Mouse (Mus musculus) neural tube, embryonic 11.5 days (tissue): Measurements from ENCODE around the gene Prpsap2. TPM values are rescaled to one million over a fixed set of nuclear protein-coding genes. Genes with fewer than 3 reads are reported as not detected.
"Not testable (repeated sequence)": the region's sequence is repeated elsewhere in the genome, so short reads cannot be mapped to it uniquely, and the experiment has no call there.

Experiments
- ATAC-seq: fragments of 200-750 bp; cut with Nextera tagmentation; 2 replicates; pipeline ENCODE4 v1.8.0; 2017; ENCODE audit warnings: moderate number of reproducible peaks, mild to moderate bottlenecking, moderate TSS enrichment, moderate library complexity; ENCODE audit not compliant: insufficient read depth, low FRiP score, low TSS enrichment
- DNase-seq: peaks from one replicate; pipeline ENCODE4 v3.0.0-alpha.2; 2015; ENCODE audit warnings: low spot score
- H3K27ac ChIP-seq: fragments of 300-500 bp; sonication (generic); 2 replicates; pipeline ENCODE4 v1.5.1; 2014; ENCODE audit warnings: low read depth, mild to moderate bottlenecking, low read length
- H3K27me3 ChIP-seq: fragments of 300-500 bp; sonication (generic); 2 replicates; pipeline ENCODE4 v1.6.1; 2014; ENCODE audit warnings: mild to moderate bottlenecking, low read length, mixed read lengths; ENCODE audit not compliant: control insufficient read depth, insufficient read depth
- H3K36me3 ChIP-seq: fragments of 300-500 bp; sonication (generic); 2 replicates; pipeline ENCODE4 v1.6.1; 2014; ENCODE audit warnings: mild to moderate bottlenecking, low read length, moderate library complexity, mixed read lengths; ENCODE audit not compliant: control insufficient read depth, insufficient read depth
- H3K4me1 ChIP-seq: fragments of 300-500 bp; sonication (generic); 2 replicates; pipeline ENCODE4 v1.6.1; 2014; ENCODE audit warnings: low read length, mixed read lengths; ENCODE audit not compliant: control insufficient read depth, insufficient read depth
- H3K4me2 ChIP-seq: fragments of 300-500 bp; sonication (generic); 2 replicates; pipeline ENCODE4 v1.6.1; 2014; ENCODE audit warnings: low read depth, mild to moderate bottlenecking, moderate library complexity
- H3K4me3 ChIP-seq: fragments of 300-500 bp; sonication (generic); 2 replicates; pipeline ENCODE4 v1.5.1; 2014; ENCODE audit warnings: low read depth, low read length
- H3K9ac ChIP-seq: fragments of 300-500 bp; sonication (generic); 2 replicates; pipeline ENCODE4 v1.6.1; 2014; ENCODE audit warnings: mild to moderate bottlenecking, low read length
- H3K9me3 ChIP-seq: fragments of 300-500 bp; sonication (generic); 2 replicates; pipeline ENCODE4 v1.6.1; 2016; ENCODE audit warnings: low read length; ENCODE audit not compliant: control insufficient read depth
- WGBS: fragments of 180-500 bp; shearing (Covaris S2); extraction: QIAGEN DNeasy Blood & Tissue Kit; methylation state at CpG from one replicate; pipeline ENCODE4 v1.1.7; 2014; 5-methylcytosine and 5-hydroxymethylcytosine counted together
- polyA plus RNA-seq: library from polyadenylated mRNA; unstranded; fragments of >200 nt; fragmentation: Nextera tagmentation; extraction: Ambion mirVana; gene quantifications from 2 replicates; pipeline ENCODE4 v1.2.1, GENCODE M21; 2014

Gene Prpsap2
- 35.3 and 36.1 TPM in 2 replicates for polyA plus RNA-seq

- WGBS = under 1% methylated on average over 51 of the region's 51 CpGs
- Histone ChIP-seq H3K27me3 (no peaks in the 10 kb centered on the region), H3K4me1 (peaks cover 6% of the 10 kb centered on the region; the same call in 1 of the 2 replicates), H3K4me3 (peak within 1 kb of the TSS; percentile 55), H3K9me3 (no peaks in the 10 kb centered on the region), H3K9ac (peak within 1 kb of the TSS; percentile 79), H3K36me3 (no peaks in the 10 kb centered on the region), H3K4me2 (peak within 1 kb of the TSS; percentile 43), H3K27ac (peak within 1 kb of the TSS; percentile 76)
- peak; percentile 99 for DNase-seq
- ATAC-seq = peak; percentile 87
Observed at GRCm38 (mm10) chr11:61761584-61762407, at the start of gene Prpsap2. Gene Prpsap2 (minus strand): TSS chr11:61762088.

- no peaks in the 10 kb centered on the region for H3K9me3 ChIP-seq
- ATAC-seq (no peak), DNase-seq (peak; percentile 18)
- no peaks in the 10 kb centered on the region for H3K27me3 ChIP-seq
- no peak overlapping the region for H3K4me3 ChIP-seq
- 31% methylated on average over 4 of the region's 4 CpGs for WGBS
- no peak overlapping the region for H3K4me2 ChIP-seq
- H3K27ac ChIP-seq = no peak overlapping the region
- H3K9ac ChIP-seq = no peak overlapping the region
- no peaks in the 10 kb centered on the region for H3K4me1 ChIP-seq
- peaks cover 2% of the 10 kb centered on the region; the same call in 1 of the 2 replicates for H3K36me3 ChIP-seq
Observed at GRCm38 (mm10) chr11:61809793-61810192, 47.9 kb upstream of the Prpsap2 start.

DNA sequence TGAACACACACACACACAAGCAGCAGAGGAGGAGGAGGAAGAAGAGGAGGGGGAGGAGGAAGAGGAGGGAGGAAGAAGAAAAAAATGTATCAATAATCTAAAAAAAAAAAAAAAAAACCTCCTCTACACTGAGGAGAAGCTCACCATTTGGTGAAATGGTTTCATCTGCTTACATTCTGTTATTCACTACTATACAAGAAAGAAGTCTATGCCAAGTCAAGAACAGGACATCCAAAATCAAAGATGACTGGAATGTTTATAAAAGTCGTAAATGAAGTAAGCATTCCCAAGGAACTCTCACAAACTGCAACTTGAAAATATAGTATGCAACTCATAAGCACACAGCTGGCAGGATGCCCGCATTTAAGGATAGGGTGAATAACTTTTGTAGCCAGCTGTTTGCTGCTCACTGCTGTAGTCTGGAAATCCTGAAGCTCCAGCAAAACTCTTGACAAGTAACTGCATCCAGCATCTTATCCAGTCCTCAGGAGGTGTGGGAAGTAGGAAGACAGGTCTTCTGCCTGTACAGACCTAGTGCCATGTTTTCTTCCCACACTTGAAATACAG is 46.7 kb upstream of the Prpsap2 start:
- H3K4me1 ChIP-seq = no peaks in the 10 kb centered on the region
- no peak overlapping the region for H3K9ac ChIP-seq
- no peak overlapping the region for H3K4me2 ChIP-seq
- no peaks in the 10 kb centered on the region for H3K27me3 ChIP-seq
- peaks cover 2% of the 10 kb centered on the region; the same call in 1 of the 2 replicates for H3K36me3 ChIP-seq
- no peak for DNase-seq
- H3K4me3 ChIP-seq = no peak overlapping the region
- no peak overlapping the region for H3K27ac ChIP-seq
- 95% methylated on average over 2 of the region's 2 CpGs for WGBS
- H3K9me3 ChIP-seq = no peaks in the 10 kb centered on the region
- ATAC-seq = no peak

- Histone ChIP-seq H3K36me3 (peaks cover 2% of the 10 kb centered on the region; the same call in 1 of the 2 replicates), H3K9ac (no peak overlapping the region), H3K4me3 (no peak overlapping the region), H3K4me1 (no peaks in the 10 kb centered on the region), H3K27me3 (no peaks in the 10 kb centered on the region), H3K27ac (no peak overlapping the region), H3K9me3 (no peaks in the 10 kb centered on the region), H3K4me2 (no peak overlapping the region)
- ATAC-seq = no peak
- DNase-seq = no peak
- 92% methylated on average over 1 of the region's 1 CpGs for WGBS
Observed at GRCm38 (mm10) chr11:61793441-61793840, 31.6 kb upstream of the Prpsap2 start.

DNA sequence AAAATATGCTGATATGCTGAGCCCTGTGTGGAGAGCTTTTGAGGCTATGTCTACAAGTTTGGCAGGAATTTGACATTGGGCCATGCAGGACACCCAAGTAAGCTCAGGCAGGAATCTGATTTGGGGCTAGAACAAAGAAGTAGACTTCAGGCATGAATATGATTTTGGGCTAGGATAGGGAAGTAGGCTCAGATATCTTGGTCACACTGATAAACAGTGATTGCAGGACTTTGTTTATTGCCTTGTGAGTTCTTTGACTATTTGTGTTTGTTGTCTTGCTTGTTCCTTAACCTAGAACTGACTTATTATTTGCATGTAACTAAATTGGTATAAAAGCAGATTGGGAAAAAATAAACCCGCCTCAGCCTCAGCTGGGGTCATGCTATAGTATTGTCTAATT is 26.7 kb upstream of the Prpsap2 start:
- Histone ChIP-seq H3K9ac (no peak overlapping the region), H3K9me3 (no peaks in the 10 kb centered on the region), H3K27ac (no peak overlapping the region), H3K4me2 (no peak overlapping the region), H3K4me3 (no peak overlapping the region), H3K36me3 (peaks cover 2% of the 10 kb centered on the region; the same call in 1 of the 2 replicates), H3K4me1 (no peaks in the 10 kb centered on the region), H3K27me3 (no peaks in the 10 kb centered on the region)
- DNase-seq (no peak), ATAC-seq (no peak)
- 83% methylated on average over 1 of the region's 1 CpGs for WGBS

GRCm38 (mm10) chr11:61782526-61782925 is 20.6 kb upstream of the Prpsap2 start:
- not testable (repeated sequence) for H3K4me3 ChIP-seq, H3K27me3 ChIP-seq, H3K4me1 ChIP-seq, H3K9ac ChIP-seq, DNase-seq, H3K36me3 ChIP-seq, H3K27ac ChIP-seq, H3K9me3 ChIP-seq, ATAC-seq, H3K4me2 ChIP-seq
- 80% methylated on average over 3 of the region's 3 CpGs for WGBS

DNA sequence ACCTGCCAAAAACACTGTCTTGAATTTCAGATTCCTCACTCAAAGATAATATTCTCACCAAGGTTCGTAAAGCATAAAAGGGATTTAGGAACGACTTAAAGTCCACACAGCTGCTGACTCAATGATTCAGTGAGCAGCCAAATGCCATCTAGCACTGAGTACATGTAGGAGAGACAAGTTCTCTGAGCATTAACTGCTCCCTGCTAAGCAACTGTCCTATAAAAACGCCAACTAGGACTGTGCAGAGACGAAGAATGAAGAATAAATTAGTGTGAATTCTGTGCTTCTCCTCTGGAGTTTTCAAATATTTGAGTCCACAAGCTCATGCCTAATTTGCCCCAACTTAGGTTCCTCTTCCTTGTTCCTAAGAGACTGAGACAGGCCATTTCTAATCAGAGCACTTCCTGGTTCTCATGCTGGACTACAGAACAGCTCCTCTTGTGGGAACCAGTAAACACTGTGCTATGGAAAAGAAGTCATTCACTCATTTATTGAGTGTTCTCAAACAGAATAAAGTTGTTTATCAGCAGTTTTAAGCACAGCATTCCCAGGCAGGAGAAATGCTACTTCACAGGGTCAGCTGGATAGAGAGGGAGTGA is 12.8 kb upstream of the Prpsap2 start:
- no peaks in the 10 kb centered on the region for H3K9me3 ChIP-seq
- H3K27me3 ChIP-seq = no peaks in the 10 kb centered on the region
- H3K4me1 ChIP-seq = no peaks in the 10 kb centered on the region
- H3K27ac ChIP-seq = no peak overlapping the region
- WGBS = 86% methylated on average over 4 of the region's 4 CpGs
- H3K4me2 ChIP-seq = no peak overlapping the region
- DNase-seq (no peak), ATAC-seq (no peak)
- H3K36me3 ChIP-seq = peaks cover 2% of the 10 kb centered on the region; the same call in 1 of the 2 replicates
- no peak overlapping the region for H3K9ac ChIP-seq
- H3K4me3 ChIP-seq = no peak overlapping the region

DNA sequence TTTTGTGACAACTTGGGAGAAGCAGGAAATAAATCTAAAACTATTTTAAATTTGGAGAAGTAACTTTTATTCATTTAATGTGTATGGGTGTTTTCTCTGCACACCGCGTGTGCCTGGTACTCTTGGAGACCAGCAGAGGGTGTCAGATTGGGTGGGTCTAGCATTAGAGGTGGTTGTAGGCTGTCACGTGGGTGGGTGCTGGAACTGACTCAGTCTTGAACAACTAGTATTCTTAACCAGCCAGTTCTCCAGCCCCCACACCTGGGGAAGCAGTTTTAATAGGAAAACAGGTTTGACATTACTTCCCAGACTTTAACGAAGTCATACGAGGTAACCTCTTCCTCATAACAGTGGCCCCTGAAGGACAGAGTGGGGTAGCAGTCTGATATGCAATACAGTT is 1.4 kb downstream of the Prpsap2 start:
- Histone ChIP-seq H3K9ac (no peak overlapping the region), H3K4me1 (peaks cover 6% of the 10 kb centered on the region; the same call in 1 of the 2 replicates), H3K4me2 (peak overlapping the region; percentile 43), H3K9me3 (no peaks in the 10 kb centered on the region), H3K4me3 (peak overlapping the region; percentile 55), H3K27me3 (no peaks in the 10 kb centered on the region), H3K27ac (no peak overlapping the region), H3K36me3 (no peaks in the 10 kb centered on the region)
- no peak for DNase-seq
- ATAC-seq = no peak
- WGBS = 77% methylated on average over 5 of the region's 5 CpGs
